ENCODE assay signal across 11 mouse cellular contexts in the genomic region with DNA sequence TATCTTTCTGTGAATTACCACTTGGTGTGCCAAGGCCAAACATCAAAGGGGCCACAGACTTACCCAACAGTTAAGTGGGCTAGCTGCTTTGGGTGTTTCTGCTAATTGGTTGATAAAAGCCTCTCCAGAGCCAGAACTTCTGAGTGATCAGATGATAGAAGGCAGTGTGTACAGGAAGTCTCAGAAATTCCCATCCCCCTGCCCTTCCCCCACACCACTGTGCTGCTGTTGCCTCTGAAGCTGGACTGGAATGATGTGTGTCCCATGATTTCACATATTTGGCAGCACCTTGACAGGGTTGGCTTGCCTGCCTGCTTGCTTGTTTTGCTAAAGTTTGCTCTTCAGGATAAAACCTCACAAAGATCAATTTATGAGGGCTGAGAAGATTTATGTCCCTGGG.
A peak's percentile ranks its signal among the peaks of the same experiment; 100 is the strongest.
DNase-seq lines count a peak whose midpoint lies in the region; TF ChIP-seq lines count a peak whose summit lies in the region.
"Had no signal": no experiment of that assay in that cellular context is flagged by ENCODE, and none has a peak within 500 bp of the region (broad histone marks: within the 10 kb centered on the region; RNA-seq: fewer than 3 reads in every experiment).

No protein-coding gene starts in this region.

- H3K9me3 ChIP-seq in limb, embryonic 10.5 days (replicated peaks): no peaks in the 10 kb centered on the region
- no peaks in the 10 kb centered on the region for H3K9me3 ChIP-seq in heart, embryonic 10.5 days

- H3K27me3 ChIP-seq in kidney, adult 2 months (replicated peaks; ENCODE audit: control insufficient read depth, insufficient read depth, low read length): no peaks in the 10 kb centered on the region
- H3K27me3 ChIP-seq in limb, embryonic 10.5 days (ENCODE audit: low read depth, poor library complexity, severe bottlenecking): no peaks in the 10 kb centered on the region
- H3K27me3 ChIP-seq in heart, embryonic 10.5 days (ENCODE audit: insufficient read depth, poor library complexity, severe bottlenecking): no peaks in the 10 kb centered on the region

- TF ChIP-seq POLR2A in kidney, adult 2 months (IDR thresholded peaks at IDR 0.05; ENCODE audit: low read depth, low read length): no peak

- no peaks in the 10 kb centered on the region for H3K36me3 ChIP-seq in kidney, adult 2 months (ENCODE audit: control insufficient read depth, insufficient read depth, low read length)
- H3K36me3 ChIP-seq in limb, embryonic 10.5 days: no peaks in the 10 kb centered on the region
- H3K36me3 ChIP-seq in heart, embryonic 10.5 days: no peaks in the 10 kb centered on the region

- H3K27ac ChIP-seq in kidney, adult 2 months (ENCODE audit: insufficient read depth, low read depth, low read length): no peak overlapping the region
- no peak overlapping the region for H3K27ac ChIP-seq in limb, embryonic 10.5 days
- no peak overlapping the region for H3K27ac ChIP-seq in heart, embryonic 10.5 days

- no peak for TF ChIP-seq CTCF in kidney, adult 2 months (conservative IDR thresholded peaks at IDR 0.05; ENCODE audit: insufficient read depth, insufficient read length, low read depth, low read length)

- no peak overlapping the region for H3K4me3 ChIP-seq in kidney, adult 2 months (ENCODE audit: insufficient read depth, low read depth, low read length)
- no peak overlapping the region for H3K4me3 ChIP-seq in limb, embryonic 10.5 days
- no peak overlapping the region for H3K4me3 ChIP-seq in heart, embryonic 10.5 days
- H3K4me3 ChIP-seq: myocyte had no signal

- DNase-seq in kidney, postnatal 14 days: peak; percentile 3
- no peak for DNase-seq in kidney, adult 2 months
- peak; percentile 24 for DNase-seq in embryo, embryonic 10.5 days (ENCODE audit: low spot score)
- peak; percentile 29 for DNase-seq in limb, embryonic 10.5 days (ENCODE audit: low spot score)
- DNase-seq in skeletal muscle tissue, adult 2 months (ENCODE audit: low read depth, low spot score): peak; percentile 13
- no peak for DNase-seq in spleen, adult 12 weeks (ENCODE audit: low spot score)
- no peak for DNase-seq in heart, embryonic 10.5 days (ENCODE audit: low spot score)
- no peak for DNase-seq in testis, postnatal 10 days (ENCODE audit: low spot score)
- DNase-seq: cerebellum, adult 11 months; right cerebral cortex, postnatal 14 days had no signal

- no peaks in the 10 kb centered on the region; the same call in 1 of the 2 replicates for H3K4me1 ChIP-seq in kidney, adult 2 months (ENCODE audit: control insufficient read depth, insufficient read depth, low read length)
- peaks cover 4% of the 10 kb centered on the region for H3K4me1 ChIP-seq in limb, embryonic 10.5 days
- H3K4me1 ChIP-seq in heart, embryonic 10.5 days: 0 out of 2 replicates have a peak, but pooled peaks cover 8% of the 10 kb centered on the region

Comparison
In these comparisons a context has a peak if more than half of its experiments do, and no peak if none do; other contexts are left out.
1. DNase-seq: peak in kidney, postnatal 14 days (single experiment), embryo, embryonic 10.5 days (single experiment), limb, embryonic 10.5 days (single experiment) and skeletal muscle tissue, adult 2 months (single experiment); none in kidney, adult 2 months (single experiment), spleen, adult 12 weeks (single experiment), heart, embryonic 10.5 days (single experiment) and testis, postnatal 10 days (single experiment).